Mouse (Mus musculus) adrenal gland (tissue): ENCODE measurements around the gene Cln6.

Experiments
- intact Hi-C: fragments of 180-260 bp; cut with DNase I; formaldehyde crosslinking; loops from one replicate; pipeline ENCODE4 v1.15.1; 2025

Cln6 gene

GRCm38 (mm10) chr9:62877825-62878224, 39.2 kb downstream of the Cln6 start:
- intact Hi-C loops, result no loop called here

DNA sequence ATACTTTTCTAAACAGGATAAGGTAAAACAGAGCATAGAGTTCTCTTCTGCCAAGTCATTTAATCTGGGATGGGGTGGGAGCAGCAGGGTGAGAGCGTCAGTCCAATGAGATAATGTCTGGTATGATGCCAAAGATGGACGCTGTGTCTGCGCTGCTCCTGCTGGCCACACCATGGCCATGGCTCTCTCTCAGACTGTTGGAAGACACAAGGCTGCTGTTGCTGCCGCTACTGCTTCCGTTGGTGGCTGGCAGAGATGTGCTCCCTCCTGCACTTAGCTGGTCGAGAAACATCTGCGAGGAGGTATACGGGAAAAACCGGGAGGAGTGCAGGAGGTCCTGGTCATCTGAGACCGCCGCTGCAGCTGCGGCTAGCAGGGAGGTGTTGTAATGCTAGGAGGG, 43.3 kb downstream of the Cln6 start:
- intact Hi-C loops, result no loop called here

GRCm38 (mm10) chr9:62894486-62894885, 55.9 kb downstream of the Cln6 start:
- intact Hi-C loops, result no loop called here
